Mouse (Mus musculus) spleen, postnatal 36 days (tissue): ENCODE results near the gene Pex19.

Experiments used
- DNase-seq, 2 experiments: peaks; one replicate each; pipeline ENCODE4 v3.0.0; 2022; ENCODE audit warnings: low spot score in 2 of 2, mixed read lengths in 1 of 2

Pex19 gene

GRCm38 (mm10) chr1:172183056-172183455 is 56.5 kb downstream of the Pex19 start:
- no peak for DNase-seq

GRCm38 (mm10) chr1:172183915-172184314 is 57.4 kb downstream of the Pex19 start:
- DNase-seq, result no peak
